Mouse (Mus musculus) embryonic fibroblast, embryonic 13.5 days (primary cell): Measurements from ENCODE around the gene Celf2.

Source experiments
- CTCF ChIP-seq: IDR thresholded peaks from 2 replicates; pipeline ENCODE4 v1.5.1; 2011; ENCODE audit warnings: mild to moderate bottlenecking, control low read depth, low read length, moderate library complexity, borderline replicate concordance; ENCODE audit not compliant: insufficient read depth
- POLR2A ChIP-seq: IDR thresholded peaks from 2 replicates; pipeline ENCODE4 v1.6.1; 2011; ENCODE audit warnings: low read depth, mild to moderate bottlenecking, control low read depth, low read length, moderate library complexity

DNA sequence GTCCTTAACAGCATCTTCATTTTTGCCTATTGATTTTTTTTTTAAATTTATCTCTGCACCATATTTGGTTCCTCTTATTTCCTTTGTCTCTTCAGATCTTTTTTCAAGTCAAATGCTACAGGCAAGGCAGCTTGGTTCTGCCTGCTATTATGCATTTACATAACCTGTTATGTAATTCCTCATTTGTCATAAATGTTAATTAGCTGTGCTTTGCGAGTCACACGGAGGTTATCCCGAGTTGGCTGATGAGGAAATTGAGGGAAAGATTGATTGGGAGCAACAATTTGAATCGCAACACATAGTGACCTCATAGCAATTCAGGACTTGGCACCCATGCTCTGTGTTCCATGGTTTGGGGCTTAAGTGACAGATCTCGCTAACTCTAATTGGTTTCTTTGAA is 158.1 kb downstream of the Celf2 start:
- no peak for TF ChIP-seq POLR2A
- TF ChIP-seq CTCF: no peak
